ENCODE assay signal across 8 mouse cellular contexts in the genomic region with DNA sequence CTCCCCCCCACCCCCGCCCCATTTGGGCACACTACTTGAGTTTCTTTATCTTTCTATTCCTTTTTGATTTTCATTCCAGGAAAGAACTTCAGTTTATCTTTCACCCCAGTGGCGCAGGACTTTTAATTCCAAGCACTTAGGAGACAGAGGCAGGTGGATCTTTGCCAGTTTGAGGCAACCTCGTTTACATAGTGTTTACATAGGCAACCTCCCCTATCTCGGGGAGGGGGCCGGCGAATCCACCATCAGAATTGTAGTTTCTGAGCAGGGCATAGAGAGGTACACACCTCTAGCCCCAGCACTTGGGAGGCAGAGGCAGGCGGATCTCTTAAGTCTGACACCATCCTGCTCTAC. TPM values are rescaled to one million over a fixed set of nuclear protein-coding genes. Genes with fewer than 3 reads are reported as not detected.
A peak's percentile ranks its signal among the peaks of the same experiment; 100 is the strongest.
DNase-seq lines count a peak whose midpoint lies in the region; ATAC-seq and TF ChIP-seq lines count a peak whose summit lies in the region.

No protein-coding gene starts in this region.

- peaks cover 47% of the 10 kb centered on the region for H3K36me3 ChIP-seq in E14TG2a.4 (ENCODE audit: insufficient read depth, low read length)
- H3K36me3 ChIP-seq in forebrain, embryonic 14.5 days (ENCODE audit: control insufficient read depth, insufficient read depth, low read length) = peaks cover 25% of the 10 kb centered on the region
- H3K36me3 ChIP-seq in liver, embryonic 14.5 days (replicated peaks; ENCODE audit: control insufficient read depth, insufficient read depth, low read depth) = peaks cover 3% of the 10 kb centered on the region; the same call in 1 of the 2 replicates

- ATAC-seq in forebrain, embryonic 14.5 days = no peak
- no peak for ATAC-seq in liver, embryonic 14.5 days (ENCODE audit: insufficient read depth)
- ATAC-seq in activated CD4-positive, CD25-positive, alpha-beta regulatory T cell, adult 4 months = no peak

- H3K4me2 ChIP-seq in forebrain, embryonic 14.5 days (ENCODE audit: low read length) = peak overlapping the region; percentile 80
- H3K4me2 ChIP-seq in liver, embryonic 14.5 days (ENCODE audit: low read depth) = peak overlapping the region; percentile 93

- peak overlapping the region; percentile 96 for H3K4me3 ChIP-seq in gastrocnemius, adult 2 months
- H3K4me3 ChIP-seq in E14TG2a.4 (replicated peaks; ENCODE audit: low read length) = peak overlapping the region; percentile 98
- peak overlapping the region; percentile 93 for H3K4me3 ChIP-seq in forebrain, embryonic 14.5 days (ENCODE audit: low read depth, low read length)
- peak overlapping the region; percentile 87 to 97 for H3K4me3 ChIP-seq in liver, embryonic 14.5 days (ENCODE audit: insufficient read depth in 1 of 2, low read depth in 2 of 2, low read length in 2 of 2)

- no peaks in the 10 kb centered on the region for H3K9me3 ChIP-seq in E14TG2a.4 (ENCODE audit: low read length)
- no peaks in the 10 kb centered on the region for H3K9me3 ChIP-seq in forebrain, embryonic 14.5 days (replicated peaks; ENCODE audit: control insufficient read depth, low read length)
- no peaks in the 10 kb centered on the region for H3K9me3 ChIP-seq in liver, embryonic 14.5 days (ENCODE audit: control insufficient read depth, low read length)

- peak overlapping the region; percentile 98 for H3K27ac ChIP-seq in gastrocnemius, adult 2 months
- no peak overlapping the region for H3K27ac ChIP-seq in forebrain, embryonic 14.5 days (ENCODE audit: low read depth, low read length)
- peak overlapping the region; percentile 57 for H3K27ac ChIP-seq in liver, embryonic 14.5 days

- peak overlapping the region; percentile 97 for H3K9ac ChIP-seq in forebrain, embryonic 14.5 days (ENCODE audit: low read length)
- H3K9ac ChIP-seq in liver, embryonic 14.5 days (replicated peaks) = peak overlapping the region; percentile 91

- DNase-seq in gastrocnemius, adult 2 months = peak; percentile 17
- DNase-seq in gastrocnemius, postnatal 10 days = no peak
- DNase-seq in forebrain, embryonic 14.5 days (ENCODE audit: low spot score) = no peak
- DNase-seq in liver, embryonic 14.5 days (ENCODE audit: low read depth in 3 of 3, low spot score in 3 of 3) = no peak
- DNase-seq in layer of hippocampus, postnatal 10 days (ENCODE audit: low spot score in 2 of 2) = no peak
- no peak for DNase-seq in embryo, embryonic 9.5 days (ENCODE audit: extremely low spot score)

- H3K4me1 ChIP-seq in E14TG2a.4 (replicated peaks; ENCODE audit: low read depth, low read length) = peaks cover 79% of the 10 kb centered on the region
- H3K4me1 ChIP-seq in forebrain, embryonic 14.5 days (ENCODE audit: control insufficient read depth, insufficient read depth, low read length) = peaks cover 33% of the 10 kb centered on the region
- peaks cover 40 to 56% of the 10 kb centered on the region in 2 experiments for H3K4me1 ChIP-seq in liver, embryonic 14.5 days (replicated peaks; ENCODE audit: control insufficient read depth in 2 of 2, insufficient read depth in 2 of 2, low read length in 1 of 2)

- TF ChIP-seq CTCF in gastrocnemius, adult 2 months (IDR thresholded peaks at IDR 0.05) = no peak
- no peak for TF ChIP-seq CTCF in E14TG2a.4 (conservative IDR thresholded peaks at IDR 0.05; ENCODE audit: low read length)
- no peak for TF ChIP-seq CTCF in liver, embryonic 14.5 days (IDR thresholded peaks at IDR 0.05; ENCODE audit: low read depth)

- no peak for TF ChIP-seq EP300 in liver, embryonic 14.5 days (IDR thresholded peaks at IDR 0.05; ENCODE audit: low read depth)

- no peaks in the 10 kb centered on the region for H3K27me3 ChIP-seq in E14TG2a.4 (ENCODE audit: insufficient read depth, low read length)
- no peaks in the 10 kb centered on the region for H3K27me3 ChIP-seq in forebrain, embryonic 14.5 days (replicated peaks; ENCODE audit: control insufficient read depth, insufficient read depth, low read length)
- H3K27me3 ChIP-seq in liver, embryonic 14.5 days (ENCODE audit: control insufficient read depth, insufficient read depth, low read length) = no peaks in the 10 kb centered on the region

- intact Hi-C loops in gastrocnemius, adult 2 months (cut with DNase I) = no loop called here

- WGBS in forebrain, embryonic 14.5 days = 27% methylated on average over 7 of the region's 7 CpGs
- 6% methylated on average over 7 of the region's 7 CpGs for WGBS in liver, embryonic 14.5 days (ENCODE audit: insufficient replicate concordance)

RNA-seq across cellular contexts. Expression of gene Banp, which starts 2.1 kb away (rescaled TPM):
- 10 to 100 TPM in 1 of 2 experiments, 1 to 10 TPM in 1; 8.8 to 18.7 TPM for total RNA-seq in gastrocnemius, adult 2 months (2021)
- 10 to 100 TPM in 1 of 2 experiments, 1 to 10 TPM in 1; 6.0 to 11.1 TPM for total RNA-seq in gastrocnemius, postnatal 10 days (2021)
- 47.2 and 57.7 TPM in 2 replicates for polyA plus RNA-seq in forebrain, embryonic 14.5 days (2014; fragmentation: Nextera tagmentation; extraction: Ambion mirVana)
- 20.8 and 23.0 TPM in 2 replicates for polyA plus RNA-seq in liver, embryonic 14.5 days (2012; rRNA removed)
- 12.0 and 13.6 TPM in 2 replicates for polyA plus RNA-seq in liver, embryonic 14.5 days (2014; fragmentation: Nextera tagmentation; extraction: Ambion mirVana)
- polyA plus RNA-seq in activated CD4-positive, CD25-positive, alpha-beta regulatory T cell, adult 4 months (2017; shearing (Covaris generic)) = 10 to 100 TPM; 24.3 to 30.2 TPM
- total RNA-seq in layer of hippocampus, postnatal 10 days (2021) = 10 to 100 TPM; 24.7 to 32.2 TPM

RNA-seq across cellular contexts. Expression of gene Car5a, which starts 6.9 kb away (rescaled TPM):
- not detected for total RNA-seq in gastrocnemius, adult 2 months (2021)
- total RNA-seq in gastrocnemius, postnatal 10 days (2021) = not detected
- 0.28 and 0.46 TPM in 2 replicates for polyA plus RNA-seq in forebrain, embryonic 14.5 days (2014; fragmentation: Nextera tagmentation; extraction: Ambion mirVana)
- 0.87 and 1.1 TPM in 2 replicates for polyA plus RNA-seq in liver, embryonic 14.5 days (2012; rRNA removed)
- polyA plus RNA-seq in liver, embryonic 14.5 days (2014; fragmentation: Nextera tagmentation; extraction: Ambion mirVana) = 1.3 and 1.4 TPM in 2 replicates
- polyA plus RNA-seq in activated CD4-positive, CD25-positive, alpha-beta regulatory T cell, adult 4 months (2017; shearing (Covaris generic)) = under 1 TPM in 1 of 2 experiments, not detected in 1; 0.40 TPM
- total RNA-seq in layer of hippocampus, postnatal 10 days (2021) = not detected

RNA-seq across cellular contexts. Expression of gene Slc7a5, which starts 44.1 kb away (rescaled TPM):
- total RNA-seq in gastrocnemius, adult 2 months (2021) = 1 to 10 TPM; 1.0 to 1.3 TPM
- 10 to 100 TPM in 1 of 2 experiments, 1 to 10 TPM in 1; 8.1 to 10.7 TPM for total RNA-seq in gastrocnemius, postnatal 10 days (2021)
- polyA plus RNA-seq in forebrain, embryonic 14.5 days (2014; fragmentation: Nextera tagmentation; extraction: Ambion mirVana) = 37.9 and 39.7 TPM in 2 replicates
- 40.0 and 40.9 TPM in 2 replicates for polyA plus RNA-seq in liver, embryonic 14.5 days (2012; rRNA removed)
- polyA plus RNA-seq in liver, embryonic 14.5 days (2014; fragmentation: Nextera tagmentation; extraction: Ambion mirVana) = 36.7 and 40.7 TPM in 2 replicates
- 1 to 10 TPM; 4.7 to 6.6 TPM for polyA plus RNA-seq in activated CD4-positive, CD25-positive, alpha-beta regulatory T cell, adult 4 months (2017; shearing (Covaris generic))
- total RNA-seq in layer of hippocampus, postnatal 10 days (2021) = 100 to 1,000 TPM; 146 to 164 TPM

Comparison
In these comparisons a context has a peak if more than half of its experiments do, and no peak if none do; other contexts are left out.
1. RNA of gene Slc7a5, which starts 44.1 kb away (total RNA-seq): 146 to 164 TPM in layer of hippocampus, postnatal 10 days; 8.1 to 10.7 TPM in gastrocnemius, postnatal 10 days and 1.0 to 1.3 TPM in gastrocnemius, adult 2 months; every median in the first group is over 10 times any median in the second.
2. Peak in every context shown above with its lines, with median percentiles within 50 percentile points of each other: H3K4me3 ChIP-seq.